Mouse (Mus musculus): ENCODE results near the gene Inmt. TPM values are rescaled to one million over a fixed set of nuclear protein-coding genes. Genes with fewer than 3 reads are reported as not detected.

The Inmt gene
- 3.5 TPM in 2 replicates for polyA plus RNA-seq (2012; rRNA removed)

- no peak within 1 kb of the TSS for H3K4me3 ChIP-seq (ENCODE audit: insufficient read depth, low read length)
- TF ChIP-seq POLR2A (IDR thresholded peaks at IDR 0.05; ENCODE audit: extremely low read depth, insufficient read depth, low read length) (no peak), CTCF (IDR thresholded peaks at IDR 0.05; ENCODE audit: extremely low read depth, insufficient read depth, low read length) (no peak)
- H3K4me1 ChIP-seq (ENCODE audit: control insufficient read depth, insufficient read depth, low read length): no peaks in the 10 kb centered on the region
- H3K27ac ChIP-seq (ENCODE audit: insufficient read depth, low read length): no peak within 1 kb of the TSS
Measured at GRCm38 (mm10) chr6:55174741-55175181, at the start of gene Inmt. Gene Inmt, minus strand, starts transcription at chr6:55175043.

DNA sequence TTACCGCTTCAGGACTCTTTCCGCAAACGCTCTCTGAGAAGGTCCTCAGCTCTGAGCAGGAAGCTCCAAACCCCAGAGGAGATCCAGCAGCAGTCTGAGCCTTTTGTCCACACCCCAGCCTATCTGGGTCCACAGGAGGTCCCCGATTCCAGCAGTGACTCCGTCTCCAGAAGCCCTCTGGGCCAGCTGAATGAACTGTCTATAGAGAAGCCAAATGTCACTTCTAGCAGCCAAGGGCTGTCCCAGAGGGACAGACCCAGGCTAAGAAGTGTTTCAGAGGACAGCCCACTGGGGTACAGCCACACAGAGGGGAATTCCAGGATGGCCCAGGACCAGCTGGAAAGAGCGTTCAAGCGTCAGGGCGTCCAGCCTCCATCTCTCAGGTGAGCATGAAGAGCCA lies 49.1 kb upstream of the Inmt start:
- Histone ChIP-seq H3K4me3 (ENCODE audit: insufficient read depth, low read length) (no peak overlapping the region), H3K4me1 (ENCODE audit: control insufficient read depth, insufficient read depth, low read length) (no peaks in the 10 kb centered on the region), H3K27ac (ENCODE audit: insufficient read depth, low read length) (no peak overlapping the region)
- TF ChIP-seq CTCF (IDR thresholded peaks at IDR 0.05; ENCODE audit: extremely low read depth, insufficient read depth, low read length) (no peak), POLR2A (IDR thresholded peaks at IDR 0.05; ENCODE audit: extremely low read depth, insufficient read depth, low read length) (no peak)

- TF ChIP-seq CTCF (IDR thresholded peaks at IDR 0.05; ENCODE audit: extremely low read depth, insufficient read depth, low read length): no peak
- no peak for TF ChIP-seq POLR2A (IDR thresholded peaks at IDR 0.05; ENCODE audit: extremely low read depth, insufficient read depth, low read length)
- no peaks in the 10 kb centered on the region for H3K4me1 ChIP-seq (ENCODE audit: control insufficient read depth, insufficient read depth, low read length)
- no peak overlapping the region for H3K4me3 ChIP-seq (ENCODE audit: insufficient read depth, low read length)
- H3K27ac ChIP-seq (ENCODE audit: insufficient read depth, low read length): no peak overlapping the region
Measured at GRCm38 (mm10) chr6:55218232-55218631, 43.4 kb upstream of the Inmt start.

DNA sequence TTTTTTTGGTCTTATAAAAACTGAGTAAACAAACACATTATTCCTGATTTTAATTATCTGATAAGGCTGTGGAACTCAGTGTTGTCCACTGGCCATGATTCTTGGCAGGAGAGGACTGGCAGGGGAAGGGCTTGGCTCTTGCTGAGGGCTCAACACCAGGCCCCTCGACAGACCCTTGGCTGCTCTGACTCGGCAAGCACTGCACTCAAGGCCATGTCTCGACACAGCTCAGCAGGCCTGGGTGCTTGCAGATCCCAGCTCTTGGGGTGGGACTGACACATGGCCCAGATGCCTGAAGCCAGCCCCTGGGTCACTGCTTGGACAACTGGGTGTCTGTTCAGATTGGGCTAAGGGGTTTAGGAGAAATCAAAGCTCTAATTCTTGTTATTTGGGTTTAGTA lies 39.7 kb upstream of the Inmt start:
- H3K27ac ChIP-seq (ENCODE audit: insufficient read depth, low read length): no peak overlapping the region
- no peak for TF ChIP-seq POLR2A (IDR thresholded peaks at IDR 0.05; ENCODE audit: extremely low read depth, insufficient read depth, low read length)
- no peak for TF ChIP-seq CTCF (IDR thresholded peaks at IDR 0.05; ENCODE audit: extremely low read depth, insufficient read depth, low read length)

DNA sequence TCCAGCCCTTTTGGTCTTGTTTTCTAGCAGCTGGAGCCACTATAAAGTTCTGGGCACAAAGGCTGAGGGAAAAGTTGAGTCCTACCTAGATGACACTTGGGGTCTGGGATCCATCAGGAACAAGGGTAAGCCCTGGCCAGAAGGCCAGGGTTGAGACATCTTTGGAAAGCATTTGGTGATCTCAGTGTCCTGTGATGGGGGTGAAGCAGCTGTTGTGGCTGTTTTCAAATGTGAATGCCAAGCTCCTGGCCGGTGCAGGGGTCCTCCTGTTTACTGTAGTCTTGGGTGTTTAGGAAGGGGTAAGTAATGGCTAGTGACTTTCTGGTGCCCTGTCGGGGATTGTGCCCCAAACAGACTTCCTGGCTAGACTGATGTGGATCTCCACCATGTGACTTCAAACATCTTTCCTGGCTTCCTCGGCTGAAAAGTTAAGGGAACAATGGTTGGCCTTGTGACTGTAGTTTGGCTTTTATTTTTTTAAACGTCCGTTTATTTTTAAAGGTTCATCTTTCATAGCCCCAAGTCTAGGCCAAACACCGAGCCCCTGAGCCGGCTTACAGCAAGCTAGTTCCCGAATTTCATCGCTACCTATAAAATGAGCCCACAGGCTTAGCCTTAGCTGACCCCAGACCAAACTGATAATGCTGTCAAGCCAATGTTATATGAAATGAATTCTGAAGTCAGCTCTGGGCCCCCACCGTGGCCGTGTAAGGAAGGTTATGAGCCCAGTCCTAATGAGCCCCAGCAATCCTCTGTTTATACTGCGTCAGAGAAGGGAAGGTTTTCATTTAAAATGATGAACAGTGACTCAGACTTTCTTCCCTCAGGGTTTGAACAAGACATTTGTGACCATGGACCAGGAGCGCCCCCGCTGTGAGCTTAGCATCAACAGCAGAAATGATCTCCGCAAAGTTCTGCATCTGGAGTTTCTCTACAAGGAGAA lies 35.9 kb upstream of the Inmt start:
- no peak overlapping the region for H3K4me3 ChIP-seq (ENCODE audit: insufficient read depth, low read length)
- TF ChIP-seq POLR2A (IDR thresholded peaks at IDR 0.05; ENCODE audit: extremely low read depth, insufficient read depth, low read length) (no peak), CTCF (IDR thresholded peaks at IDR 0.05; ENCODE audit: extremely low read depth, insufficient read depth, low read length) (no peak)
- no peaks in the 10 kb centered on the region for H3K4me1 ChIP-seq (ENCODE audit: control insufficient read depth, insufficient read depth, low read length)
- no peak overlapping the region for H3K27ac ChIP-seq (ENCODE audit: insufficient read depth, low read length)

More for the DNA sequence above, 39.7 kb upstream of the Inmt start:
- Histone ChIP-seq H3K4me3 (ENCODE audit: insufficient read depth, low read length) (no peak overlapping the region), H3K4me1 (ENCODE audit: control insufficient read depth, insufficient read depth, low read length) (no peaks in the 10 kb centered on the region)

DNA sequence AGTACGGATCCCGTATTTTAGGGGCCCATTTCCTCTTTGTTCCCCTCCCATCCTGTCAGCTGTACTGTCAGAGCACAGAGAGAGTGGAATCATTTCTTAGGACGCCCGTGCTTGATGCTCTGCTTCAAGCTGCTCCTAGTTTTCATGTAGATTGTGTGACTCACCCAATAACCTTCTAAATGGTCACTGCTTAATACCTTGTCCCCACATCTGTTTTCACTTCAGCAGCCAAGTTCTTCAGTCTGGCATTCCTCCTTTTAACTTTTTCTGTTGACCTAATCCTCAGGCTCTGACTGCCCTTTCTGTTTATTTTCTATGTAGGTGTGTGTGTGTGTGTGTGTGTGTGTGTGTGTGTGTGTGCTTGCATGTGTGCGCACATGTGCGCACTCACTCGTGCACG lies 32.9 kb upstream of the Inmt start:
- no peak for TF ChIP-seq CTCF (IDR thresholded peaks at IDR 0.05; ENCODE audit: extremely low read depth, insufficient read depth, low read length)
- TF ChIP-seq POLR2A (IDR thresholded peaks at IDR 0.05; ENCODE audit: extremely low read depth, insufficient read depth, low read length): no peak
- H3K4me1 ChIP-seq (ENCODE audit: control insufficient read depth, insufficient read depth, low read length): no peaks in the 10 kb centered on the region; the same call in 1 of the 2 replicates

GRCm38 (mm10) chr6:55203931-55204330 lies 29.1 kb upstream of the Inmt start:
- Histone ChIP-seq H3K4me3 (ENCODE audit: insufficient read depth, low read length) (peak overlapping the region; percentile 51), H3K4me1 (ENCODE audit: control insufficient read depth, insufficient read depth, low read length) (no peaks in the 10 kb centered on the region; the same call in 1 of the 2 replicates), H3K27ac (ENCODE audit: insufficient read depth, low read length) (no peak overlapping the region)
- TF ChIP-seq CTCF (IDR thresholded peaks at IDR 0.05; ENCODE audit: extremely low read depth, insufficient read depth, low read length): no peak
- TF ChIP-seq POLR2A (IDR thresholded peaks at IDR 0.05; ENCODE audit: extremely low read depth, insufficient read depth, low read length): no peak

More for the DNA sequence above, 32.9 kb upstream of the Inmt start:
- Histone ChIP-seq H3K27ac (ENCODE audit: insufficient read depth, low read length) (no peak overlapping the region), H3K4me3 (ENCODE audit: insufficient read depth, low read length) (no peak overlapping the region)

- peak within 1 kb of the TSS; percentile 71 for H3K27ac ChIP-seq (ENCODE audit: insufficient read depth, low read length)
- H3K4me3 ChIP-seq (ENCODE audit: insufficient read depth, low read length): peak within 1 kb of the TSS; percentile 51
- no peak for TF ChIP-seq CTCF (IDR thresholded peaks at IDR 0.05; ENCODE audit: extremely low read depth, insufficient read depth, low read length)
- TF ChIP-seq POLR2A (IDR thresholded peaks at IDR 0.05; ENCODE audit: extremely low read depth, insufficient read depth, low read length): peak; percentile 48; the same call in 1 of the 2 replicates
- H3K4me1 ChIP-seq (ENCODE audit: control insufficient read depth, insufficient read depth, low read length): no peaks in the 10 kb centered on the region; the same call in 1 of the 2 replicates
Measured at GRCm38 (mm10) chr6:55202913-55203910, 28.4 kb upstream of the Inmt start, which contains the start of gene Mindy4. Gene Mindy4, plus strand, starts transcription at chr6:55203383.

GRCm38 (mm10) chr6:55199047-55199446 lies 24.2 kb upstream of the Inmt start:
- no peak for TF ChIP-seq POLR2A (IDR thresholded peaks at IDR 0.05; ENCODE audit: extremely low read depth, insufficient read depth, low read length)
- TF ChIP-seq CTCF (IDR thresholded peaks at IDR 0.05; ENCODE audit: extremely low read depth, insufficient read depth, low read length): no peak
- Histone ChIP-seq H3K4me1 (ENCODE audit: control insufficient read depth, insufficient read depth, low read length) (no peaks in the 10 kb centered on the region; the same call in 1 of the 2 replicates), H3K27ac (ENCODE audit: insufficient read depth, low read length) (no peak overlapping the region), H3K4me3 (ENCODE audit: insufficient read depth, low read length) (no peak overlapping the region)

Data from cortical plate, adult 2 months (tissue).